Mouse (Mus musculus): Measurements from ENCODE around the gene Wdr83. TPM values are rescaled to one million over a fixed set of nuclear protein-coding genes. Genes with fewer than 3 reads are reported as not detected.

The Wdr83 gene
- total RNA-seq, 2 experiments from 2014 or later = 1.7 to 4.9 TPM

DNA sequence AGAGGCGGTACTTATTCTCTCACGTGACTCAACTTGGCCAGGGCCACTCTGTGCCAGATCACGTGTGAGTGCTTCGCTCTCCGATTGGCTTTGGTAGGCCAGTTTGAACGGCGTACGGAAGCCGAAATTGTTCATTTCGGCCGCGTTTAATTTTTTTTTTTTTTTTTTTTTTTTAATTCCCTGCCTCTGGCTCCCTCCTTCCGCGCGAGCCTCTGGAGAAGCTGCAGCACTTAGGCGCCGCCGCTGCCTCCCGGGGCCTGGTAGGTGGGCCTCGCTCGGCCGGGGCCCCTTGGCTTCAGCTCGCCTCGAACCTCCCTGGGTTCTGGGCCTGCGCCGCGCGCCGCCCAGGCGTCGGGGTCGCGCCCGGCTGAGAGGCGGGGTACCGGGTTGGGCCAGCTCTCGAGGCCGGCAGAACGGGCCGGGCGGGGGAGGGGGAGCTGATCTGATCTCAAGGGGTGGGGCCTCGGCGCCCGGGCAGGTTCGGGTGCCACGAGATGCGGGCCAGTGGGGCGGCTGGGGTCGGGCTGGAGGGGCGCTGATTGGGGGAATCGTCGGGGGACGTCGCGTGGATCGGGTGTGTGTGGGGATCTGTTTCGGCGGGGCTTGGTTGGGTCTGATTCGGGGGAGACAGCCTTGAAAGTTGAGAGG is 44.3 kb downstream of the Wdr83 start, which contains the start of gene Tnpo2:
TSS of gene Tnpo2 (plus strand) at position 198 of the 648 bp plus-strand sequence.
- ATAC-seq (replicated peaks; ENCODE audit: low FRiP score, poor library complexity, severe bottlenecking) = peak; percentile 88

DNA sequence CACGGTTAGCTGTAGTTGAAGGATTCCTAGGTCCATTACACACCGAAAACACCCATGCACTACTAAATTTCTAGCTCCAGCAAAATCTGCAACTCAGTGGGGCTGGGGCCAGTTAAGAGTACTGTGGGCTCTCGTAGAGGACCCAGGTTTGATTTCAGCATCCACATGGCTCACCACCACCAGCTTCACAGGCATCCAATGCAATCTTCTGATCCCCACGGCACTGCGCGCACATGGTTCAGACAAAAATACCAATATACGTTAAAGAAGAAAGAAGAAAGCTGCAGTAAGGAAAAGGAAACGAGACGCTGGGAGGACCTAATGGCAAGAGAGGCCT is 44.8 kb downstream of the Wdr83 start:
- peak; percentile 22 for ATAC-seq (replicated peaks; ENCODE audit: low FRiP score, poor library complexity, severe bottlenecking)

DNA sequence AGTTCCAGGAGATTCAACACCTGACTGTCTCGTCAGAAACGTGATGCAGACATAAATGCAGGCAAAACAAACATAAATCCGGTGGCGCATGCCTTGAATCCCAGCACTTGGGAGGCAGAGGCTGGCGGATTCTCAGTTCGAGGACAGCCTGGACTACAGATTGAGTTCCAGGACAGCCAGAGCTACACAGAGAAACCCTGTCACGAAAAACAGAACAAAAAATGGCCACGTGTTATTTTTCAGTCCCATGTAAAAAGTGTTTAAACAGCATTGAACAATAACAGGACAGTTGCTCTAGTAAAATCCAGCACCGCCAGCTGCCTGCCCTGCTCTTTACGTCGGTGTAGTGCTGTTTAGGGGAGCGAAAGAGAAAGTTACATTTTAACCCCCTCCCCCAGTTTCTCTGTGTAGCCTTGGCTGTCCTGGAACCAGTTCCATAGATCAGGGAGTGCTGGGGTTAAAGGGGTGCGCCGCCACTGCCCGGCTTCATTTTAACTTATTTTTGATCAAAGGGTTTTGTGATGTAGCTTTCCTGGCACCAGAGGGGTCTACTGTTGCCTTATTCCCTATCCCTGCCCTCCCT is 45.3 kb downstream of the Wdr83 start:
- no peak for ATAC-seq (replicated peaks; ENCODE audit: low FRiP score, poor library complexity, severe bottlenecking)

DNA sequence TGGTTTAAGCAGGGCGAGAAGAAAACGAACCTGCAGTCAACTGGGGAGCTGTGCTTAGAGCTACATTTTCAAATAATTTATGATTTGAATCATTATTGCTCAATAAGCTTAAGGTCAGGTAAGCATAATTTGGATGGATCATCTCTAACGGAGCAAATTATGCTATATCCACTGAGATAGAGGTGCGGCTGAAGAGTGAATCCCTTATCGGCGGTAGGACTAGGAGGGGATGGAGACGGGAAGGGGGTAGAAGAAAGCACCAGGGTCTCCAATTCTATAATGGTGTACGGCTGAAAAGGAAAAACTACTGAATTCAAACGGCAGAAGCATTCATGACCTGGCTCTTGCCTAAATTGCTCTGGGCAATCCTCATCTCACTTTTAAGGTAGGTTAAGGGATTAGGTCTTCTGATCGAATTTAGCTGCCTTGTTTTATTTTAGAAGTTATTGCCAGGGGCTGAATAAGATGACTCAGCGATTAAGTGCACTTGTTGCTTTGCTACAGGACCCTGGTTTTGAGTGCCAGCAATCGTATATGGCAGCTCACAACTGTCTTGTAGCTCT is 45.9 kb downstream of the Wdr83 start:
- ATAC-seq (replicated peaks; ENCODE audit: low FRiP score, poor library complexity, severe bottlenecking) = no peak

DNA sequence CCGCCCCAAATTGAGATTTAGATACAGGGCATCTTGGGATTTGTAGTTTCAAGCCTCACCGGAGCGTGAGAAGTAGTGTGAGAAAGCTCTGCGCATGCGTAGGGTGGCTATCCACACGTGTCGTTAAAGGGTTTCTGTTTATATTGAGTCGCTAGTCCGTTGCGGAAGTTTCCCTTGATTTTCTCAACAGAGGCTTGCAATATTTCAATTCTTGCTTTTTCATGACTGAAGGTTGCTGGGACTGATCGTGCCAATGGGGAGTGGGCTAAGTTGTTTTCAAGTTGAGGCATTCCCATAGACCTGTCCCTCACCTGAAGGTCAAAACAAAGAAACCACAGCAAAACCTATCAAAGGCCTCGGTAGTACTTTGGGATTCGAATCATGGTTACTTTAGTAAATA is 46.3 kb downstream of the Wdr83 start:
- no peak for ATAC-seq (replicated peaks; ENCODE audit: low FRiP score, poor library complexity, severe bottlenecking)

DNA sequence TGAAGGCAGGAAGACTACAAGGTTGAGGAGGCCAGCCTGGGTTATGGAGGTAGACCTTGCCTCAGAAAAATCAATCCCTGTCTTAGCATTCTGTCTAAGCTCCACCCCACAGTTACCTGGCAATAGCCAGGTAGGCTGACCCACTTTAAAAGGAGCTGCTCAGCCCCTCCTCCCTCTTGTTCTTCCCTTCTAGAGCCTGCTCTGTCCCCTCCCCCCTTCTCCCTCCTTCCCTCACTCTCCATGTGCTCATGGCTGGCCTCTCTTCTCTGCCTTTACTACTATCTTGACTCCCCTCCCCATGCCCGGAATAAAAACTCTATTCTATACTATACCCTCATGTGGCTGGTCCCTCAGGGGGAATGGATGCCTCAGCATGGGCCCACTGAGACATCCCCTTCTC is 47.2 kb downstream of the Wdr83 start:
- no peak for ATAC-seq (replicated peaks; ENCODE audit: low FRiP score, poor library complexity, severe bottlenecking)

DNA sequence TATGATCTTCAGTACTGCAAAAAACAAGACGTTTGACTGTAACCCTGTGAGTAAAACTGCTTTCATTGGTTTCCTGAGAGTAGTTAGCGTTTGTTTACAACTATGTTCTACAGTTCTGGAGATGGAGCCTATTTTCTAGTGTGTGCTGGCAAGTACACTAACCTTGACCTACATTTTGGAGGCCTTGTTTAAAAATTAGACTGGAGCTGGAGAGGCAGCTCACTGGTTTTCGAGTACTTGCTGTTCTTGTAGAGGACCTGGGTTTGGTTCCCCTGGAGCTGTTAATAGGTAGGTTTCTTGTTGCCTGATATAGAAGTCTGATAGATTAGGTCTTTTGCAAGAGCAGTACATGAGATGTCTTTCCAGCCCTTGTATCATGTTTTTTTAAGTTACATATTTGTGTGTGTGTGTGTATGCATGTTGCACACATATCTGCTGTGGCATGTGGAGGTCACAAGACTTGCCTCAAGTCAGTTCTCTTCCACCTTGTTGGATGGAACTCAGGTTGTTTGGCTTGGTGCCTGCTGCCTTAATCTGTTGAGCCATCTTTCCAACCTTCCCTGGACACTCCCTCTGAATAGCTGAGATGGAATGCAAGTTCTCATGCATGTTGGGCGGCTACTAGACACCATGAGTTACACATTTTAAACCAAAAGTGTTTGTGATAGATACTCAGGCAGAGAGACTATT is 48.3 kb downstream of the Wdr83 start:
- no peak for ATAC-seq (replicated peaks; ENCODE audit: low FRiP score, poor library complexity, severe bottlenecking)

DNA sequence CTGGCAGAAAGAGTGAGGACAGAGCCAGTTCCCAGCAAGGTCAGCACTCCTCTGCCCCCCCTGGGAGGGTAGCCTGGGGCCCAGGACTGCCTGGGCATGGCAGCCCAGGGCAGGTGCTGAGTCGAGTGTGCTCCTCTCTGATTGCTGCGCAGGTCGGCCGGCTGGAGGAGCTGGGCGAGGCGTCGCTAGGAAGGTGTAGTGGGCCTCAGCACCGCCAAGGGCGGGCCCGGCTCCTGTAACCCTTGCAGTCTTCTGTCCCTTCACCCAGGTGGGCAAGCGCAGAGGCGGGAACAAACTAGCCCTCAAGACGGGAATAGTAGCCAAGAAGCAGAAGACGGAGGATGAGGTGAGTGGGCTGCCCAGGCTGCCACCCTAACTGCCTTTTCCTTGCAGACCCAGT is 51.8 kb downstream of the Wdr83 start:
- no peak for ATAC-seq (replicated peaks; ENCODE audit: low FRiP score, poor library complexity, severe bottlenecking)

DNA sequence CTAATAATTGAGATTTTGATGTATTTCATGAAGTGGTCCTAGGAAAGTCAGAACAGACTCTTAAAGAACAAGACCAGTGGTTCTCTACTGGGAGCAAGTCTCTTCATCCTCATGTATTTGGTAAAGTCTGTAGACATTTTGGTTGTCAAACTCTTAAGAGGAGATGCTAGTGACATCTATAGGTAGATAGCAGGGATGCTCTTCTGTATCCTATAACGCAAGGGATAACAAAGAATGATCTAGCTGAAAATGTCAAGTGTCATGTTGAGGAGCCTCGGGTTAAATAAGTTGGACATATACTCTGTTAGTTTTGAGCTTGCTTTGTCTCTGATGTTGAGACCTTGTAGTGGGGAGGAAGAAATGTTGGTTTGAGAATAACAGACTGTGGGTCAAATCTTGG is 53.2 kb downstream of the Wdr83 start:
- no peak for ATAC-seq (replicated peaks; ENCODE audit: low FRiP score, poor library complexity, severe bottlenecking)

DNA sequence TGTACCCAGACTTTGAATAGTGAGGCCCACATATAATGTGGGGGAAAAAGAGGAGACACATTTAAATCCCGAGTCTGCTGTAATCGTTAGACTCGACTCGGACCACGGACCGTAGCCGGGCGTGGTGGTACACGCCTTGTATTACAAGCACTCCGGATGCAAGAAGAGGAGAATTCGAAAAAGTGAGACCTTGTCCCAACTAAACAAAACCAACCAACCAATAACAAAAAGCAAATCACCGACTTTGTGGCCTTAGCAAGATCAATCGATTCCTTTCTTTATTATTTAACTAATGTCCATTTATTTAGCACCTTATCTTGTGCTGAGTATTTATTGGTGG is 53.6 kb downstream of the Wdr83 start:
- no peak for ATAC-seq (replicated peaks; ENCODE audit: low FRiP score, poor library complexity, severe bottlenecking)

DNA sequence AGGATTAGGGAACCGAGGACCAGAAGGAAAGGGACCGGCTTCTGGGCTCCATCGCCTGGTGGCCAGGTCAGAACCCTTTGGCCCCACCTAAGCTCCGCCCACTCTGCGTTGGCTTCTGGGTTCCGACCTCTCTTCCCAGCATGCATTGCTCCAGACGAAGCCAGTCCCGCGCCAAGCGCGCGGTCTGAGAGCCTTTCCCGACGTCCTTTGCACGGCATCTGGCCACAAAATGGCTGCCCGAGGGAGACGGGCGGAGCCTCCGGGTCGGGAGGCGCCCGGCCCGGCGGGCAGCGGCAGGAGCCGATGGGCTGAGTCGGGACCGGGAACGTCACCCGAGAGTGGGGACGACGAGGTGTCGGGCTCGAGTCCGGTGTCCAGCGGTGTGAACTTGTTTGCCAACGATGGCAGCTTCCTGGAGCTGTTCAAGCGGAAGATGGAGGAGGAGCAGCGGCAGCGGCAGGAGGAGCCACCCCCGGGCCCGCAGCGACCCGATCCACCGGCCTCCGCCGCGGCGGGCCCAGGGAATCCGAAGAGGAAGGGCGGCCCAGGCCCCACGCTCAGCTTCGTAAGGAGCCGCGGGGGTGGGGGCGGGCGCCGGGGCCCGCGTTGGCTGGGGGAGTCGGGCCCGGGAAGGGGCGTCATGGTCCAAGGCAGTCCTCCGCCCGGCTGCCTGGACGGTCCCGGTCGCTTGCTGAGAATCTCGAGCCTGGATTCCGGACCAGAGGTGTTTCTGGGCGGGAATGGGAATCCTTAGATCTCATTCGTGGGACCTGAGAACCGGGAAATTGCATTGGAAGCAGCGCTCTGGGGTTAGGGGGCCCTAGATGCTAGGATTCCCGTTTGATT is 54.2 kb downstream of the Wdr83 start, which contains the start of gene Trir:
TSS of gene Trir (plus strand) at position 154 of the 846 bp plus-strand sequence.
- ATAC-seq (replicated peaks; ENCODE audit: low FRiP score, poor library complexity, severe bottlenecking) = peak; percentile 80

DNA sequence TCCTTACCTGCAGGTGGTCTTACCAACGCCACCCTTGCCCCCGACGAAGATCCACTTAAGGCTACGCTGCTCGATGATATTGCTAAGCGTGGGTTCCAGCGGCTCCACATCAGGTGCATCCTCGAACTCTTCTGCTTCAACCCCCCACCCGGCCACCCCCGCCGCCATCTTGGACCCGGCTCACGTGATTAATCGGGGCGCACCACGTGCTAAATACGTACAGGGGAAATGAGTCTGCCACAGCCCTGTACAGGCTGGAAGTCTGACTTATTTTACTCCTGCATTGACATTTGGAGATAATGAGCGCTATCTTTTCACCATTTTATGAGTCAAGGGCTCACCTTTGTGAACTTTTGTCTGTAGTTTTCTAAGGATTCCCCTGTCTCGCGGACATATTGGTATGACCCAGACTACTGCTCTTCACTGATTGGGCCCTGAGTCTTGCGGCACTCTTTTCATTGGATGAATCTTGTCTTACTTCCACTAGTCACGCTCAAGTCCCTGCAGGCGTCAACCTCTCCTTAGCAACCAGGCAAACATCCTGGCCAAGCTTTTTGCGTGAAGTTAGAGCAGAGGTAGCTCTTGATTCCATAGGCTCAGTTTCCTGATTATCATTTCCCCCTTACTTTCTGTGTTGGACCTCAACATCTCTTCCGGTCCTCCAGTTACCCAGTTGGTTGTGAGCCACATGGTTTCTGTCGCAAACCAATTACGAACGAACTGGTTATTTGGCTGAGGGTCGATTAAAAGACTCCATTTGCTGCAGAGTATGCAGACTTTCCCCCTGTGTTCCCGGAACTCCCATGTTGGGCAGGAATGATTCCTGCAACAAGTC is 55.8 kb downstream of the Wdr83 start, which contains the start of gene Asna1:
TSS of gene Asna1 (minus strand) at position 184 of the 835 bp plus-strand sequence.
- ATAC-seq (replicated peaks; ENCODE audit: low FRiP score, poor library complexity, severe bottlenecking) = peak; percentile 86

Other genes starting within 250 kb of the Wdr83 start
- gene Gadd45gip1, start 249.8 kb downstream of the Wdr83 start, total RNA-seq (2015; ENCODE audit: low replicate concordance) = 4.4 and 5.9 TPM in 2 replicates
- gene Gadd45gip1, start 249.8 kb downstream of the Wdr83 start, total RNA-seq (2017; ENCODE audit: low replicate concordance) = 7.4 and 7.7 TPM in 2 replicates
- gene Rad23a, start 240.6 kb downstream of the Wdr83 start, total RNA-seq (2015; ENCODE audit: low replicate concordance) = 379 and 406 TPM in 2 replicates
- gene Rad23a, start 240.6 kb downstream of the Wdr83 start, total RNA-seq (2017; ENCODE audit: low replicate concordance) = 572 and 669 TPM in 2 replicates
- gene Calr, start 234.4 kb downstream of the Wdr83 start, total RNA-seq (2015; ENCODE audit: low replicate concordance) = 255 and 289 TPM in 2 replicates
- 800 and 908 TPM in 2 replicates for gene Calr, start 234.4 kb downstream of the Wdr83 start, total RNA-seq (2017; ENCODE audit: low replicate concordance)
- 6.0 and 9.6 TPM in 2 replicates for gene Farsa, start 224.3 kb downstream of the Wdr83 start, total RNA-seq (2015; ENCODE audit: low replicate concordance)
- gene Farsa, start 224.3 kb downstream of the Wdr83 start, total RNA-seq (2017; ENCODE audit: low replicate concordance) = 25.0 and 28.8 TPM in 2 replicates
- gene Syce2, start 209.2 kb downstream of the Wdr83 start, total RNA-seq (2015; ENCODE audit: low replicate concordance) = 54.3 and 54.8 TPM in 2 replicates
- 10.6 and 24.4 TPM in 2 replicates for gene Syce2, start 209.2 kb downstream of the Wdr83 start, total RNA-seq (2017; ENCODE audit: low replicate concordance)
- 7.9 and 14.6 TPM in 2 replicates for gene Gcdh, start 187.4 kb downstream of the Wdr83 start, total RNA-seq (2015; ENCODE audit: low replicate concordance)
- 13.4 and 17.6 TPM in 2 replicates for gene Gcdh, start 187.4 kb downstream of the Wdr83 start, total RNA-seq (2017; ENCODE audit: low replicate concordance)
- gene Klf1, start 179.4 kb downstream of the Wdr83 start, total RNA-seq (2015; ENCODE audit: low replicate concordance) = 58.9 and 59.8 TPM in 2 replicates
- 85.0 and 116 TPM in 2 replicates for gene Klf1, start 179.4 kb downstream of the Wdr83 start, total RNA-seq (2017; ENCODE audit: low replicate concordance)
- 31.9 and 44.9 TPM in 2 replicates for gene Dnase2a, start 172.7 kb downstream of the Wdr83 start, total RNA-seq (2015; ENCODE audit: low replicate concordance)
- 85.2 and 99.8 TPM in 2 replicates for gene Dnase2a, start 172.7 kb downstream of the Wdr83 start, total RNA-seq (2017; ENCODE audit: low replicate concordance)
- not detected in 2 replicates for gene Mast1, start 143.9 kb downstream of the Wdr83 start, total RNA-seq (2015; ENCODE audit: low replicate concordance)
- gene Mast1, start 143.9 kb downstream of the Wdr83 start, total RNA-seq (2017; ENCODE audit: low replicate concordance) = 0.28 TPM in 1 of 2 replicates, not detected in the other
- not detected in 2 replicates for gene Rtbdn, start 134.3 kb downstream of the Wdr83 start, total RNA-seq (2015; ENCODE audit: low replicate concordance)
- gene Rtbdn, start 134.3 kb downstream of the Wdr83 start, total RNA-seq (2017; ENCODE audit: low replicate concordance) = not detected in 2 replicates
- not detected in 2 replicates for gene Gm49661, start 111.9 kb downstream of the Wdr83 start, total RNA-seq (2015; ENCODE audit: low replicate concordance)
- not detected in 2 replicates for gene Gm49661, start 111.9 kb downstream of the Wdr83 start, total RNA-seq (2017; ENCODE audit: low replicate concordance)
- 1,192 and 1,430 TPM in 2 replicates for gene Prdx2, start 111.7 kb downstream of the Wdr83 start, total RNA-seq (2015; ENCODE audit: low replicate concordance)
- gene Prdx2, start 111.7 kb downstream of the Wdr83 start, total RNA-seq (2017; ENCODE audit: low replicate concordance) = 2,193 and 2,235 TPM in 2 replicates
- gene Rnaseh2a, start 111.5 kb downstream of the Wdr83 start, total RNA-seq (2015; ENCODE audit: low replicate concordance) = 31.8 and 67.2 TPM in 2 replicates
- gene Rnaseh2a, start 111.5 kb downstream of the Wdr83 start, total RNA-seq (2017; ENCODE audit: low replicate concordance) = 37.4 and 37.9 TPM in 2 replicates
- 6.1 and 6.7 TPM in 2 replicates for gene Junb, start 102.6 kb downstream of the Wdr83 start, total RNA-seq (2015; ENCODE audit: low replicate concordance)
- gene Junb, start 102.6 kb downstream of the Wdr83 start, total RNA-seq (2017; ENCODE audit: low replicate concordance) = 15.5 and 16.1 TPM in 2 replicates
- gene Hook2, start 90.7 kb downstream of the Wdr83 start, total RNA-seq (2015; ENCODE audit: low replicate concordance) = 1.9 and 5.0 TPM in 2 replicates
- 1.6 and 6.1 TPM in 2 replicates for gene Hook2, start 90.7 kb downstream of the Wdr83 start, total RNA-seq (2017; ENCODE audit: low replicate concordance)
- gene Best2, start 66.8 kb downstream of the Wdr83 start, total RNA-seq (2015; ENCODE audit: low replicate concordance) = not detected in 2 replicates
- not detected in 2 replicates for gene Best2, start 66.8 kb downstream of the Wdr83 start, total RNA-seq (2017; ENCODE audit: low replicate concordance)
- gene Asna1, start 56.0 kb downstream of the Wdr83 start, total RNA-seq (2015; ENCODE audit: low replicate concordance) = 20.8 and 24.2 TPM in 2 replicates
- gene Asna1, start 56.0 kb downstream of the Wdr83 start, total RNA-seq (2017; ENCODE audit: low replicate concordance) = 13.5 and 26.3 TPM in 2 replicates
- gene Trir, start 54.5 kb downstream of the Wdr83 start, total RNA-seq (2015; ENCODE audit: low replicate concordance) = 32.1 and 45.4 TPM in 2 replicates
- 72.9 and 103 TPM in 2 replicates for gene Trir, start 54.5 kb downstream of the Wdr83 start, total RNA-seq (2017; ENCODE audit: low replicate concordance)
- 9.6 and 10.8 TPM in 2 replicates for gene Tnpo2, start 44.4 kb downstream of the Wdr83 start, total RNA-seq (2015; ENCODE audit: low replicate concordance)
- 11.2 and 14.6 TPM in 2 replicates for gene Tnpo2, start 44.4 kb downstream of the Wdr83 start, total RNA-seq (2017; ENCODE audit: low replicate concordance)
- gene Fbxw9, start 21.3 kb downstream of the Wdr83 start, total RNA-seq (2015; ENCODE audit: low replicate concordance) = 5.4 TPM in 1 of 2 replicates, not detected in the other
- 0.43 and 4.3 TPM in 2 replicates for gene Fbxw9, start 21.3 kb downstream of the Wdr83 start, total RNA-seq (2017; ENCODE audit: low replicate concordance)
- gene Gm5741, start 13.3 kb downstream of the Wdr83 start, total RNA-seq (2015; ENCODE audit: low replicate concordance) = not detected in 2 replicates
- not detected in 2 replicates for gene Gm5741, start 13.3 kb downstream of the Wdr83 start, total RNA-seq (2017; ENCODE audit: low replicate concordance)
- gene Dhps, start 9.5 kb downstream of the Wdr83 start, total RNA-seq (2015; ENCODE audit: low replicate concordance) = 12.3 and 16.1 TPM in 2 replicates
- gene Dhps, start 9.5 kb downstream of the Wdr83 start, total RNA-seq (2017; ENCODE audit: low replicate concordance) = 3.2 and 12.1 TPM in 2 replicates
- gene Wdr83os, start 566 bp downstream of the Wdr83 start, total RNA-seq (2015; ENCODE audit: low replicate concordance) = 26.1 and 31.3 TPM in 2 replicates
- 4.3 and 11.3 TPM in 2 replicates for gene Wdr83os, start 566 bp downstream of the Wdr83 start, total RNA-seq (2017; ENCODE audit: low replicate concordance)
- 27.5 and 32.8 TPM in 2 replicates for gene Man2b1, start 2.0 kb upstream of the Wdr83 start, total RNA-seq (2015; ENCODE audit: low replicate concordance)
- gene Man2b1, start 2.0 kb upstream of the Wdr83 start, total RNA-seq (2017; ENCODE audit: low replicate concordance) = 17.8 and 18.6 TPM in 2 replicates
- gene Zfp791, start 41.8 kb upstream of the Wdr83 start, total RNA-seq (2015; ENCODE audit: low replicate concordance) = not detected in 2 replicates
- gene Zfp791, start 41.8 kb upstream of the Wdr83 start, total RNA-seq (2017; ENCODE audit: low replicate concordance) = not detected in 2 replicates
- not detected in 2 replicates for gene Cks1brt, start 70.6 kb upstream of the Wdr83 start, total RNA-seq (2015; ENCODE audit: low replicate concordance)
- not detected in 2 replicates for gene Cks1brt, start 70.6 kb upstream of the Wdr83 start, total RNA-seq (2017; ENCODE audit: low replicate concordance)
- gene Olfr371, start 144.7 kb upstream of the Wdr83 start, total RNA-seq (2015; ENCODE audit: low replicate concordance) = not detected in 2 replicates
- gene Olfr371, start 144.7 kb upstream of the Wdr83 start, total RNA-seq (2017; ENCODE audit: low replicate concordance) = not detected in 2 replicates
- gene Orc6, start 218.3 kb upstream of the Wdr83 start, total RNA-seq (2015; ENCODE audit: low replicate concordance) = 38.2 and 48.5 TPM in 2 replicates
- 47.6 and 89.5 TPM in 2 replicates for gene Orc6, start 218.3 kb upstream of the Wdr83 start, total RNA-seq (2017; ENCODE audit: low replicate concordance)
- 54.8 and 68.4 TPM in 2 replicates for gene Vps35, start 218.5 kb upstream of the Wdr83 start, total RNA-seq (2015; ENCODE audit: low replicate concordance)
- gene Vps35, start 218.5 kb upstream of the Wdr83 start, total RNA-seq (2017; ENCODE audit: low replicate concordance) = 50.0 and 53.9 TPM in 2 replicates